Mouse (Mus musculus) embryonic facial prominence, embryonic 14.5 days (tissue): ENCODE results near the gene Sult5a1. TPM values are rescaled to one million over a fixed set of nuclear protein-coding genes. Genes with fewer than 3 reads are reported as not detected.
A peak's percentile ranks its signal among the peaks of the same experiment; 100 is the strongest.
"Not testable (repeated sequence)": the region's sequence is repeated elsewhere in the genome, so short reads cannot be mapped to it uniquely, and the experiment has no call there.

Experiments used
- ATAC-seq: fragments of 200-750 bp; cut with Nextera tagmentation; 2 replicates; pipeline ENCODE4 v1.8.0; 2017; ENCODE audit warnings: low read depth, moderate number of reproducible peaks, moderate TSS enrichment
- DNase-seq: peaks from one replicate; pipeline ENCODE4 v3.0.0-alpha.2; 2015; ENCODE audit warnings: low spot score
- H3K27ac ChIP-seq: fragments of 300-500 bp; sonication (generic); replicated peaks from 2 replicates; pipeline ENCODE4 v1.5.1; 2014; ENCODE audit warnings: low read depth, mild to moderate bottlenecking, low read length, moderate library complexity
- H3K27me3 ChIP-seq: fragments of 300-500 bp; sonication (generic); replicated peaks from 2 replicates; pipeline ENCODE4 v1.6.1; 2014; ENCODE audit warnings: low read length; ENCODE audit not compliant: control insufficient read depth, insufficient read depth
- H3K36me3 ChIP-seq: fragments of 300-500 bp; sonication (generic); 2 replicates; pipeline ENCODE4 v1.6.1; 2014; ENCODE audit warnings: low read length, mixed read lengths; ENCODE audit not compliant: control insufficient read depth, insufficient read depth
- H3K4me1 ChIP-seq: fragments of 300-500 bp; sonication (generic); 2 replicates; pipeline ENCODE4 v1.6.1; 2014; ENCODE audit warnings: antibody characterized with exemption, low read length; ENCODE audit not compliant: control insufficient read depth, insufficient read depth
- H3K4me2 ChIP-seq: fragments of 300-500 bp; sonication (generic); 2 replicates; pipeline ENCODE4 v1.6.1; 2014; ENCODE audit warnings: low read depth, mild to moderate bottlenecking, low read length, moderate library complexity, mixed read lengths
- H3K4me3 ChIP-seq: fragments of 300-500 bp; sonication (generic); 2 replicates; pipeline ENCODE4 v1.5.1; 2014; ENCODE audit warnings: low read depth, mild to moderate bottlenecking, low read length
- H3K9ac ChIP-seq: fragments of 300-500 bp; sonication (generic); 2 replicates; pipeline ENCODE4 v1.6.1; 2014; ENCODE audit warnings: low read depth, mild to moderate bottlenecking, low read length, moderate library complexity, mixed read lengths
- H3K9me3 ChIP-seq: fragments of 300-500 bp; sonication (generic); 2 replicates; pipeline ENCODE4 v1.6.1; 2016; ENCODE audit warnings: low read length; ENCODE audit not compliant: control insufficient read depth
- whole genome bisulfite sequencing: fragments of 180-500 bp; shearing (Covaris S2); extraction: QIAGEN DNeasy Blood & Tissue Kit; methylation state at CpG from one replicate; pipeline ENCODE4 v1.1.7; 2014; 5-methylcytosine and 5-hydroxymethylcytosine counted together
- microRNA-seq: library from miRNA; unstranded; fragments of <30 nt; microRNA quantifications from one replicate; pipeline ENCODE4, GENCODE M21; 2016; ENCODE audit warnings: borderline number of aligned reads
- polyA plus RNA-seq: library from polyadenylated mRNA; unstranded; fragments of >200 nt; fragmentation: Nextera tagmentation; extraction: Ambion mirVana; gene quantifications from 2 replicates; pipeline ENCODE4 v1.2.1, GENCODE M21; 2014

Sult5a1 gene
- polyA plus RNA-seq, 1 experiment from 2014 or later = 27.9 TPM

- H3K27me3 ChIP-seq, H3K4me1 ChIP-seq, ATAC-seq, H3K9me3 ChIP-seq, DNase-seq: not testable (repeated sequence)
- Histone ChIP-seq H3K27ac (peak overlapping the region; percentile 93), H3K9ac (peak overlapping the region; percentile 97), H3K4me2 (peak overlapping the region; percentile 84), H3K36me3 (peaks cover 41% of the 10 kb centered on the region), H3K4me3 (peak overlapping the region; percentile 83)
- 1% methylated on average over 13 of the region's 26 CpGs for WGBS
These were observed 55.3 kb downstream of the Sult5a1 start for GRCm38 (mm10) chr8:123102855-123103254.

- Histone ChIP-seq H3K4me1 (peaks cover 8% of the 10 kb centered on the region; the same call in 1 of the 2 replicates), H3K4me3 (peak within 1 kb of the TSS; percentile 83), H3K36me3 (peaks cover 49% of the 10 kb centered on the region), H3K9me3 (no peaks in the 10 kb centered on the region), H3K27me3 (no peaks in the 10 kb centered on the region), H3K27ac (peak within 1 kb of the TSS; percentile 93), H3K4me2 (peak within 1 kb of the TSS; percentile 84), H3K9ac (peak within 1 kb of the TSS; percentile 97)
- whole genome bisulfite sequencing = 1% methylated on average over 48 of the region's 56 CpGs
- DNase-seq (peak; percentile 98), ATAC-seq (peak; percentile 95)
These were observed 56.1 kb downstream of the Sult5a1 start, which contains the start of gene Rpl13 for GRCm38 (mm10) chr8:123101735-123102685. Gene Rpl13 (plus strand): TSS chr8:123102350.

GRCm38 (mm10) chr8:123101244-123101643 lies 56.9 kb downstream of the Sult5a1 start:
- Histone ChIP-seq H3K4me3 (no peak overlapping the region), H3K4me2 (peak overlapping the region; percentile 84; the same call in 1 of the 2 replicates), H3K9me3 (no peaks in the 10 kb centered on the region), H3K4me1 (peaks cover 8% of the 10 kb centered on the region; the same call in 1 of the 2 replicates), H3K36me3 (peaks cover 53% of the 10 kb centered on the region), H3K9ac (no peak overlapping the region; the same call in 1 of the 2 replicates), H3K27ac (no peak overlapping the region), H3K27me3 (no peaks in the 10 kb centered on the region)
- WGBS = 85% methylated on average over 4 of the region's 4 CpGs
- DNase-seq = no peak
- no peak for ATAC-seq

GRCm38 (mm10) chr8:123100288-123100687 lies 57.8 kb downstream of the Sult5a1 start:
- peaks cover 51% of the 10 kb centered on the region for H3K36me3 ChIP-seq
- ATAC-seq (no peak; the same call in 1 of the 2 replicates), DNase-seq (peak; percentile 89)
- peak overlapping the region; percentile 67; the same call in 1 of the 2 replicates for H3K27ac ChIP-seq
- WGBS = 32% methylated on average over 8 of the region's 8 CpGs
- H3K27me3 ChIP-seq = no peaks in the 10 kb centered on the region
- no peak overlapping the region for H3K9ac ChIP-seq
- H3K4me2 ChIP-seq = 0 out of 2 replicates have a peak overlapping the region, but pooled peaks have one; percentile 15
- H3K4me1 ChIP-seq = peaks cover 8% of the 10 kb centered on the region; the same call in 1 of the 2 replicates
- H3K4me3 ChIP-seq = no peak overlapping the region
- no peaks in the 10 kb centered on the region for H3K9me3 ChIP-seq

- DNase-seq (no peak), ATAC-seq (no peak)
- Histone ChIP-seq H3K4me1 (no peaks in the 10 kb centered on the region), H3K9me3 (no peaks in the 10 kb centered on the region), H3K27ac (no peak overlapping the region), H3K4me3 (no peak overlapping the region), H3K27me3 (no peaks in the 10 kb centered on the region), H3K4me2 (no peak overlapping the region), H3K36me3 (peaks cover 51% of the 10 kb centered on the region), H3K9ac (no peak overlapping the region)
- WGBS = 78% methylated on average over 12 of the region's 12 CpGs
These were observed 60.1 kb downstream of the Sult5a1 start for GRCm38 (mm10) chr8:123097786-123098584.

GRCm38 (mm10) chr8:123097216-123097615 lies 60.9 kb downstream of the Sult5a1 start:
- H3K4me3 ChIP-seq = no peak overlapping the region
- no peak overlapping the region for H3K4me2 ChIP-seq
- no peak overlapping the region for H3K27ac ChIP-seq
- DNase-seq (no peak), ATAC-seq (no peak)
- WGBS = 90% methylated on average over 11 of the region's 11 CpGs
- H3K27me3 ChIP-seq = no peaks in the 10 kb centered on the region
- H3K36me3 ChIP-seq = peaks cover 53% of the 10 kb centered on the region
- H3K4me1 ChIP-seq = no peaks in the 10 kb centered on the region
- no peaks in the 10 kb centered on the region for H3K9me3 ChIP-seq
- no peak overlapping the region for H3K9ac ChIP-seq

Small RNA genes lying within 50 kb of the gene (microRNA-seq; reads per million reads assigned to microRNA genes)
- gene Mir7079 (not detected), gene Mir7080 (not detected)

Other genes starting within 250 kb of the Sult5a1 start
- gene Ankrd11, start 116.0 kb downstream of the Sult5a1 start, polyA plus RNA-seq = 53.5 and 55.0 TPM in 2 replicates
- 36.5 and 41.2 TPM in 2 replicates for gene Spg7, start 95.4 kb downstream of the Sult5a1 start, polyA plus RNA-seq
- gene Rpl13, start 56.0 kb downstream of the Sult5a1 start, polyA plus RNA-seq = 1,761 and 1,789 TPM in 2 replicates
- 1.4 and 2.0 TPM in 2 replicates for gene Cpne7, start 40.9 kb downstream of the Sult5a1 start, polyA plus RNA-seq
- gene Dpep1, start 27.9 kb upstream of the Sult5a1 start, polyA plus RNA-seq = 7.0 and 9.2 TPM in 2 replicates
- gene Chmp1a, start 54.4 kb upstream of the Sult5a1 start, polyA plus RNA-seq = 113 and 133 TPM in 2 replicates
- gene Spata33, start 54.5 kb upstream of the Sult5a1 start, polyA plus RNA-seq = 5.7 and 6.1 TPM in 2 replicates
- gene Cdk10, start 66.5 kb upstream of the Sult5a1 start, polyA plus RNA-seq = 31.1 and 36.7 TPM in 2 replicates
- gene Spata2l, start 77.9 kb upstream of the Sult5a1 start, polyA plus RNA-seq = 4.3 and 4.9 TPM in 2 replicates
- gene Zfp276, start 95.9 kb upstream of the Sult5a1 start, polyA plus RNA-seq = 19.5 and 21.4 TPM in 2 replicates
- gene Vps9d1, start 96.0 kb upstream of the Sult5a1 start, polyA plus RNA-seq = 24.5 and 26.3 TPM in 2 replicates
- gene Fanca, start 160.3 kb upstream of the Sult5a1 start, polyA plus RNA-seq = 20.9 and 24.8 TPM in 2 replicates
- gene Spire2, start 174.4 kb upstream of the Sult5a1 start, polyA plus RNA-seq = 2.7 and 2.8 TPM in 2 replicates
- 159 and 163 TPM in 2 replicates for gene Tcf25, start 215.4 kb upstream of the Sult5a1 start, polyA plus RNA-seq
- gene Mc1r, start 248.8 kb upstream of the Sult5a1 start, polyA plus RNA-seq = 0.29 and 0.32 TPM in 2 replicates